Mouse (Mus musculus) CH12.LX (cell line): ENCODE results near the gene Wdr95. TPM values are rescaled to one million over a fixed set of nuclear protein-coding genes. Genes with fewer than 3 reads are reported as not detected.

ENCODE experiments used
- DNase-seq: peaks from one replicate; pipeline ENCODE4 v3.0.0-alpha.2; 2013; ENCODE audit errors: extremely low read depth
- H3K27ac ChIP-seq: 2 replicates; pipeline ENCODE4 v1.5.1; 2012; ENCODE audit warnings: low read depth, mild to moderate bottlenecking, control low read depth, moderate library complexity; ENCODE audit not compliant: insufficient read depth
- H3K27me3 ChIP-seq: replicated peaks from 2 replicates; pipeline ENCODE3; 2012; ENCODE audit warnings: inconsistent platforms
- H3K36me3 ChIP-seq, 2 experiments: replicated peaks in 1 of 2; 2 replicates each; pipeline versions ENCODE3 to v1.6.1; 2012; ENCODE audit warnings: inconsistent platforms in 1 of 2, low read length in 1 of 2, mild to moderate bottlenecking in 1 of 2, mixed read lengths in 1 of 2, moderate library complexity in 1 of 2; ENCODE audit not compliant: control insufficient read depth in 1 of 2, insufficient read depth in 1 of 2
- H3K4me1 ChIP-seq, 2 experiments: 2 replicates each; pipeline ENCODE4 v1.6.1; 2012; ENCODE audit warnings: inconsistent platforms in 1 of 2, moderate library complexity in 1 of 2; ENCODE audit not compliant: insufficient read depth in 2 of 2, control insufficient read depth in 1 of 2
- H3K4me2 ChIP-seq: 2 replicates; pipeline ENCODE4 v1.6.1; 2012; ENCODE audit warnings: low read depth, mild to moderate bottlenecking, control low read depth; ENCODE audit not compliant: poor library complexity, insufficient read depth, severe bottlenecking
- H3K4me3 ChIP-seq, 3 experiments: fragments of 150-350 bp in 1 of 3; sonication (generic) in 1 of 3; replicated peaks in 1 of 3; 2 replicates each; pipeline versions ENCODE3 to v1.5.1; 2011 to 2012; ENCODE audit warnings: low read depth in 2 of 3, low read length in 2 of 3, mild to moderate bottlenecking in 2 of 3, moderate library complexity in 2 of 3, control low read depth in 1 of 3, improper control_type of control experiment in 1 of 3, inconsistent platforms in 1 of 3, mixed read lengths in 1 of 3; ENCODE audit not compliant: poor library complexity in 1 of 3
- H3K79me2 ChIP-seq: replicated peaks from 2 replicates; pipeline ENCODE4 v1.6.1; 2012; ENCODE audit warnings: mild to moderate bottlenecking, moderate library complexity; ENCODE audit not compliant: control insufficient read depth, poor library complexity, insufficient read depth, severe bottlenecking; ENCODE audit errors: extremely low read depth
- H3K9ac ChIP-seq: 2 replicates; pipeline ENCODE4 v1.6.1; 2012; ENCODE audit warnings: low read depth, mild to moderate bottlenecking, control low read depth, moderate library complexity; ENCODE audit not compliant: insufficient read depth
- H3K9me3 ChIP-seq: replicated peaks from 2 replicates; pipeline ENCODE3; 2012; ENCODE audit warnings: low read length, inconsistent platforms, mixed read lengths
- BHLHE40 ChIP-seq: IDR thresholded peaks from 2 replicates; pipeline ENCODE4 v1.6.1; 2011; ENCODE audit warnings: mild to moderate bottlenecking, low read depth, low read length, improper control_type of control experiment
- CHD1 ChIP-seq: IDR thresholded peaks from 2 replicates; pipeline ENCODE4 v1.6.1; 2012; ENCODE audit warnings: low read depth, low read length, improper control_type of control experiment, inconsistent platforms
- CHD2 ChIP-seq: IDR thresholded peaks from 2 replicates; pipeline ENCODE4 v1.6.1; 2011; ENCODE audit warnings: low read length, improper control_type of control experiment
- CTCF ChIP-seq, 2 experiments: IDR thresholded peaks in 1 of 2; conservative IDR thresholded peaks in 1 of 2; 2 replicates each; pipeline ENCODE4 v1.5.1; 2011 to 2012; ENCODE audit warnings: low read depth in 2 of 2, low read length in 2 of 2, improper control_type of control experiment in 1 of 2, inconsistent platforms in 1 of 2, mild to moderate bottlenecking in 1 of 2, moderate library complexity in 1 of 2
- E2F4 ChIP-seq: IDR thresholded peaks from 2 replicates; pipeline ENCODE4 v1.6.1; 2011; ENCODE audit warnings: low read depth, low read length, improper control_type of control experiment; ENCODE audit not compliant: insufficient replicate concordance
- ELF1 ChIP-seq: IDR thresholded peaks from 2 replicates; pipeline ENCODE4 v1.6.1; 2014; ENCODE audit warnings: low read depth, mild to moderate bottlenecking, inconsistent platforms, low read length, improper control_type of control experiment
- EP300 ChIP-seq: IDR thresholded peaks from 2 replicates; pipeline ENCODE4 v1.6.1; 2011; ENCODE audit warnings: low read length, improper control_type of control experiment
- ETS1 ChIP-seq: conservative IDR thresholded peaks from 2 replicates; pipeline ENCODE4 v1.6.1; 2012; ENCODE audit warnings: low read depth, mild to moderate bottlenecking, inconsistent platforms, low read length, improper control_type of control experiment, moderate library complexity
- GABPA ChIP-seq: IDR thresholded peaks from 2 replicates; pipeline ENCODE4 v1.6.1; 2012; ENCODE audit warnings: low read depth, low read length, improper control_type of control experiment, inconsistent platforms; ENCODE audit not compliant: insufficient replicate concordance
- HCFC1 ChIP-seq: IDR thresholded peaks from 2 replicates; pipeline ENCODE4 v1.6.1; 2012; ENCODE audit warnings: low read depth, mild to moderate bottlenecking, inconsistent platforms, low read length, improper control_type of control experiment
- IRF4 ChIP-seq: IDR thresholded peaks from 2 replicates; pipeline ENCODE4 v1.6.1; 2014; ENCODE audit warnings: low read depth, mild to moderate bottlenecking, inconsistent platforms, low read length, improper control_type of control experiment
- JUN ChIP-seq: IDR thresholded peaks from 2 replicates; pipeline ENCODE4 v1.6.1; 2011; ENCODE audit warnings: low read depth, mild to moderate bottlenecking, low read length, improper control_type of control experiment, moderate library complexity; ENCODE audit not compliant: insufficient read depth
- JUND ChIP-seq: conservative IDR thresholded peaks from 2 replicates; pipeline ENCODE4 v1.6.1; 2011; ENCODE audit warnings: low read depth, low read length, improper control_type of control experiment
- KAT2A ChIP-seq: IDR thresholded peaks from 2 replicates; pipeline ENCODE4 v1.6.1; 2012; ENCODE audit warnings: low read length, improper control_type of control experiment, inconsistent platforms; ENCODE audit not compliant: insufficient replicate concordance
- MAFK ChIP-seq: IDR thresholded peaks from 2 replicates; pipeline ENCODE4 v1.6.1; 2011; ENCODE audit warnings: low read length, improper control_type of control experiment; ENCODE audit not compliant: insufficient replicate concordance
- MAX ChIP-seq: IDR thresholded peaks from 2 replicates; pipeline ENCODE4 v1.6.1; 2011; ENCODE audit warnings: low read length, improper control_type of control experiment
- MYC ChIP-seq: IDR thresholded peaks from 2 replicates; pipeline ENCODE4 v1.6.1; 2011; ENCODE audit warnings: low read depth, mild to moderate bottlenecking, improper control_type of control experiment, low read length
- NELFE ChIP-seq: IDR thresholded peaks from 2 replicates; pipeline ENCODE4 v1.6.1; 2011; ENCODE audit warnings: low read depth, low read length, improper control_type of control experiment
- POLR2A ChIP-seq: IDR thresholded peaks from 2 replicates; pipeline ENCODE4 v1.6.1; 2011; ENCODE audit warnings: low read depth, mild to moderate bottlenecking, improper control_type of control experiment, low read length
- RAD21 ChIP-seq: IDR thresholded peaks from 2 replicates; pipeline ENCODE4 v1.6.1; 2011; ENCODE audit warnings: low read depth, mild to moderate bottlenecking, low read length, improper control_type of control experiment, moderate library complexity
- RCOR1 ChIP-seq: conservative IDR thresholded peaks from 2 replicates; pipeline ENCODE4 v1.6.1; 2012; ENCODE audit warnings: low read depth, mild to moderate bottlenecking, inconsistent platforms, low read length, improper control_type of control experiment
- SIN3A ChIP-seq: IDR thresholded peaks from 2 replicates; pipeline ENCODE4 v1.6.1; 2012; ENCODE audit warnings: low read length, improper control_type of control experiment, inconsistent platforms
- SMC3 ChIP-seq: IDR thresholded peaks from 2 replicates; pipeline ENCODE4 v1.6.1; 2011; ENCODE audit warnings: low read depth, low read length, improper control_type of control experiment
- TCF12 ChIP-seq: IDR thresholded peaks from 2 replicates; pipeline ENCODE4 v1.6.1; 2014; ENCODE audit warnings: low read depth, mild to moderate bottlenecking, inconsistent platforms, low read length, improper control_type of control experiment
- USF2 ChIP-seq: conservative IDR thresholded peaks from 2 replicates; pipeline ENCODE4 v1.6.1; 2011; ENCODE audit warnings: low read depth, low read length, improper control_type of control experiment
- ZKSCAN1 ChIP-seq: IDR thresholded peaks from 2 replicates; pipeline ENCODE4 v1.6.1; 2012; ENCODE audit warnings: low read depth, inconsistent platforms, low read length, improper control_type of control experiment, borderline replicate concordance
- ZNF384 ChIP-seq: IDR thresholded peaks from 2 replicates; pipeline ENCODE4 v1.6.1; 2012; ENCODE audit warnings: low read depth, low read length, improper control_type of control experiment, inconsistent platforms
- dilution Hi-C: fragments of 300-500 bp; cut with MboI; formaldehyde crosslinking; loops from 2 replicates; pipeline ENCODE4 v1.14.3; 2020; ENCODE audit warnings: low sequenced_read_pairs; ENCODE audit not compliant: extremely low pct_unique_long_range_greater_than_20kb, extremely low pct_ligation_motif_present
- in situ Hi-C: fragments of 300-500 bp; cut with MboI; formaldehyde crosslinking; loops from 3 replicates; pipeline ENCODE4 v1.14.3; 2019; ENCODE audit warnings: low sequenced_read_pairs, low pct_ligation_motif_present, low pct_unique_long_range_greater_than_20kb, mixed read lengths
- polyA plus RNA-seq: library from polyadenylated mRNA; unstranded; fragments of >175 nt; gene quantifications from 2 replicates; pipeline ENCODE4 v1.2.1, GENCODE M21; 2012; ENCODE audit warnings: low read depth; ENCODE audit not compliant: insufficient read length
- total RNA-seq, 2 experiments: library from RNA; depleted of rRNA; stranded (reverse); fragments of 300-350 nt in 1 of 2; fragments of >200 nt in 1 of 2; gene quantifications; 2 replicates each; pipeline ENCODE4 v1.2.3; 2012 to 2014

Wdr95 gene
- total and polyA plus RNA-seq, 3 experiments, result not detected

DNA sequence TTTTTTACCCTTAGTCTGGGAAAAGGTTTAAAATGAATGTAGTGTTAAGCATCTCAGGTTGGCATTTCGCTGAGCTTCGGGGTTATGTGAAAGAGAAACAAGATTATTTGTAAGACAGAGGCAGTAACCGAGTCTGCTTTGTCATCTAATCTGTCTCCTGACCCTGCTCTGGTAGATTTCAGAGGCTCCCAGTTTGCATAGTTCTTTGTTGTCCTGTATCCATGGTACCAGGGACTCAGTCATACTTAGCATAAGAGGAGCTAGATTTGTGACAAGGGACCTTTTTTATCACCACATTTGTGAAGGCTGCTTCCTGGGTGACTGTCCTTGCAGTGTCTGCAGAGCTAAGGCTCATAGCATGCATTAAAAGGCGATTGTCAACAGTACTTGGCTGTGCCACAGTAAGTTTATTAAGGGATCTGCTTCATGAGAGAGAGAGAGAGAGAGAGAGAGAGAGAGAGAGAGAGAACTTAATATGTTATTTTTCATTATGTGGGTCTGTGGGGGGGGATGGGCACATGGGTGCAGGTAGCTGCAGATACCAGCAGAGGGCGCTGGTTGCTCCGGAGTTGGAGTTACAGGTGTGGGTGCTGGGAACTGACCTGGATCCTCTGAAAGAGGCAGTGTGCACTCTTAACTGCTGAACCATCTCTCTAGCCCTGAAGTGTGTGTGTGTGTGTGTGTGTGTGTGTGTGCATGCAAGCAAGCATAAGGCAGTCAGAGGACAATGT is 3.3 kb upstream of the Wdr95 start:
- Histone ChIP-seq H3K79me2 (no peaks in the 10 kb centered on the region), H3K36me3 (no peaks in the 10 kb centered on the region), H3K27me3 (no peaks in the 10 kb centered on the region), H3K27ac (no peak overlapping the region), H3K9ac (no peak overlapping the region), H3K4me3 (peak overlapping the region in 1 of 3 experiments; percentile 9), H3K9me3 (peaks cover 5% of the 10 kb centered on the region), H3K4me2 (peak overlapping the region; percentile 44; the same call in 1 of the 2 replicates), H3K4me1 (peaks cover 7 to 52% of the 10 kb centered on the region in 2 experiments)
- in situ Hi-C loops, result loop anchor here (10.0 kb wide), 1 partner anchor 70 kb away; no protein-coding TSS in a partner anchor
- TF ChIP-seq RAD21 (peak; percentile 23), SMC3 (peak; percentile 11; the same call in 1 of the 2 replicates), JUN (no peak), CTCF (conservative IDR thresholded peaks at IDR 0.05 in 1 of 2, IDR thresholded peaks at IDR 0.05 in 1 of 2; ENCODE audit: low read depth in 2 of 2, low read length in 2 of 2) (peak; percentile 13 to 50; a peak in 2 of 4 replicates), IRF4 (no peak), NELFE (no peak), CHD2 (peak; percentile 73; the same call in 1 of the 2 replicates)
- dilution Hi-C loops, result no loop called here
- DNase-seq, result peak; percentile 60

DNA sequence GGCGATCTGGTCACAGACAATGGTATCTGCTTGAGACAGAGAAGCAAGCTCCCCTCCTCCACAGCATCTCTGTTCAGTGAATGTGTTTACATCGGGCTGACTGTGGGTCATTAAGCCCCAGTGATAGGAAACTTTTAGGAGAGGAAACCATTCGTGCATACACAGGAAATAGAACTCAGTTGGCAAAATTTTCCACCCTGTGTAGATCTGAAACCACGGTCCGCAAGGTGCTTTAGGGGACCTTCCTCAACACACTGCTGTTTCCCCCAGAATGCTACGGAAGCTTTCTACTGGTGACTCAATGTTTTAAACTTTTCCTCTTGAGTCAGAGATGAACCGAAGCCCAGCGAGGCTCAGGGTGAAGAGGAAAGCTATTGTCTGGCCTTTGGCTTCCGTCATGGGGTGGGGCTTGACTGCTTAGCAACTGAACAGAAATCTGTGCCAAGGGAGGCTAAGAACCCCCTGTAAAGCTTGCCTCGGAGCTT is 2.0 kb upstream of the Wdr95 start:
- H3K27ac ChIP-seq, result peak overlapping the region; percentile 79
- TF ChIP-seq ZKSCAN1 (no peak), E2F4 (no peak), MAX (no peak), POLR2A (no peak), NELFE (no peak), ZNF384 (no peak), RCOR1 (no peak), HCFC1 (no peak; the same call in 1 of the 2 replicates), MYC (0 out of 2 replicates have a peak, but pooled peaks have one; percentile 14), CHD1 (no peak), BHLHE40 (peak; percentile 75), KAT2A (no peak), MAFK (0 out of 2 replicates have a peak, but pooled peaks have one; percentile 31), ELF1 (no peak), TCF12 (peak; percentile 63), JUND (0 out of 2 replicates have a peak, but pooled peaks have one; percentile 30), EP300 (peak; percentile 88), CHD2 (peak; percentile 72), USF2 (no peak), CTCF (conservative IDR thresholded peaks at IDR 0.05 in 1 of 2, IDR thresholded peaks at IDR 0.05 in 1 of 2; ENCODE audit: low read depth in 2 of 2, low read length in 2 of 2) (no peak), SIN3A (no peak), GABPA (no peak), RAD21 (no peak), IRF4 (peak; percentile 77), ETS1 (peak; percentile 93), JUN (no peak)
- no peak overlapping the region; the same call in 1 of the 2 replicates for H3K9ac ChIP-seq
- H3K4me3 ChIP-seq, result peak overlapping the region in 2 of 3 experiments; percentile 33 to 37
- no peaks in the 10 kb centered on the region for H3K79me2 ChIP-seq
- peak overlapping the region; percentile 34 for H3K4me2 ChIP-seq
- in situ Hi-C loops, result loop anchor here (10.0 kb wide), 1 partner anchor 72 kb away; no protein-coding TSS in a partner anchor
- H3K27me3 ChIP-seq, result no peaks in the 10 kb centered on the region
- dilution Hi-C loops, result no loop called here
- peak; percentile 91 for DNase-seq
- H3K36me3 ChIP-seq, result no peaks in the 10 kb centered on the region
- H3K4me1 ChIP-seq, result peaks cover 2 to 39% of the 10 kb centered on the region in 2 experiments
- peaks cover 9% of the 10 kb centered on the region for H3K9me3 ChIP-seq
